Mouse (Mus musculus): ENCODE results near the gene Rps27a.

DNA sequence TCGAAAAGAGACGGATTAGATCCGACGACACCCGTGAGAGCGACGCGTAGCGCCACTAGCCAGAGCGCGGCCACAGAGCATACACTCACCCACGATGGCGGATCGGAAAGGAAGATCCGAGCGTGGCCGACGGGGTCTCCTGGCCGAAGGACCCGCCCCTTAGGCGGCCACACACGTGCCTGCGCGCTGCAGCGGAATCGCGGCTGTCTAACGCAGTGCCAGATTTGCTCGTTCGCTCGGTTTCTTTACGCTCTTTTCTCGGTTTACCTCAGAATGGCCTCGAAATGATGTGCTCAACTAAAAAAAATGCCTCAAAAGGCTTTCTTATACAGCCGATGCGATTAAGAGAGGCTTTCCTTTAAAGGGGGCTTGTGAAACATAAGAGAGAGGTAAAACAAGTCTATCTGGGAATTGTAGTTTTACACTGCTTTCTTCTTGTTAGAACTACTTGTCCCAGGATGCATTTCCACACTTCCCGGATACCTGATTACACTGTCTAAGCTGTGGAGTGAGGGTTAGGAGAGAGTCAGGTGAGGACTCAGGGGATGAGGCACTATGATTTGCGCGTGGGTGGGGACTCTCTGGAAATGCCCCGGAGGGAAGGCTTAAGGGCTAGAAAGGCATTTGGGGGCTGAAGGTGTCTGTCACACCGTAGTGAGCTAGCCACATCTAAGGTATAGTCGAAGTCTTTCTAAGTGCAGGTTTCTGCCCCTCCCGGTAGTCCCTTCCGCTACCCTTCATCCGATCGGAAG, at the start of gene Rps27a, which contains the start of gene Clhc1:
- no peak for TF ChIP-seq CTCF (IDR thresholded peaks at IDR 0.05; ENCODE audit: low read depth, low read length)
- TF ChIP-seq POLR2A (IDR thresholded peaks at IDR 0.05; ENCODE audit: insufficient read depth, low read length), result peak; percentile 98
- peak; percentile 49; the same call in 1 of the 2 replicates for TF ChIP-seq EP300 (IDR thresholded peaks at IDR 0.05; ENCODE audit: insufficient read depth, low read depth, low read length)

All from ES-Bruce4 (cell line).